Mouse (Mus musculus) kidney, postnatal 0 days (tissue): ENCODE measurements around the gene Mettl22. TPM values are rescaled to one million over a fixed set of nuclear protein-coding genes. Genes with fewer than 3 reads are reported as not detected.

ENCODE experiments used
- ATAC-seq: fragments of 200-750 bp; cut with Nextera tagmentation; replicated peaks from 2 replicates; pipeline ENCODE4 v1.8.0; 2017; ENCODE audit warnings: low read depth, moderate number of reproducible peaks, moderate TSS enrichment, moderate library complexity; ENCODE audit not compliant: low FRiP score
- DNase-seq: peaks from one replicate; pipeline ENCODE4 v3.0.0-alpha.2; 2016; ENCODE audit warnings: low spot score
- H3K27ac ChIP-seq: fragments of 300-500 bp; sonication (generic); 2 replicates; pipeline ENCODE4 v1.5.1; 2014; ENCODE audit warnings: mild to moderate bottlenecking
- H3K27me3 ChIP-seq: fragments of 300-500 bp; sonication (generic); 2 replicates; pipeline ENCODE4 v1.6.1; 2014; ENCODE audit warnings: low read length, mixed read lengths; ENCODE audit not compliant: insufficient read depth
- H3K36me3 ChIP-seq: fragments of 300-500 bp; sonication (generic); 2 replicates; pipeline ENCODE4 v1.6.1; 2014; ENCODE audit warnings: low read length, mixed read lengths; ENCODE audit not compliant: insufficient read depth
- H3K4me1 ChIP-seq: fragments of 300-500 bp; sonication (generic); replicated peaks from 2 replicates; pipeline ENCODE4 v1.6.1; 2014; ENCODE audit warnings: antibody characterized with exemption, low read length, mixed read lengths; ENCODE audit not compliant: insufficient read depth
- H3K4me2 ChIP-seq: fragments of 300-500 bp; sonication (generic); 2 replicates; pipeline ENCODE4 v1.6.1; 2014; ENCODE audit warnings: mild to moderate bottlenecking, low read length, moderate library complexity, mixed read lengths
- H3K4me3 ChIP-seq: fragments of 300-500 bp; sonication (generic); replicated peaks from 2 replicates; pipeline ENCODE4 v1.5.1; 2014; ENCODE audit warnings: low read depth, low read length
- H3K9ac ChIP-seq: fragments of 300-500 bp; sonication (generic); 2 replicates; pipeline ENCODE4 v1.6.1; 2014; ENCODE audit warnings: low read depth, low read length
- H3K9me3 ChIP-seq: fragments of 300-500 bp; sonication (generic); replicated peaks from 2 replicates; pipeline ENCODE4 v1.6.1; 2016; ENCODE audit warnings: low read length, inconsistent platforms, mixed read lengths
- CTCF ChIP-seq: IDR thresholded peaks from 2 replicates; pipeline ENCODE4 v1.5.1; 2016; ENCODE audit warnings: antibody characterized with exemption, low read depth, mild to moderate bottlenecking, moderate library complexity
- WGBS: fragments of 180-500 bp; shearing (Covaris S2); extraction: QIAGEN DNeasy Blood & Tissue Kit; methylation state at CpG from one replicate; pipeline ENCODE4 v1.1.7; 2014; 5-methylcytosine and 5-hydroxymethylcytosine counted together
- polyA plus RNA-seq: library from polyadenylated mRNA; unstranded; fragments of >200 nt; fragmentation: Nextera tagmentation; extraction: Ambion mirVana; gene quantifications from 2 replicates; pipeline ENCODE4 v1.2.1, GENCODE M21; 2015

The Mettl22 gene
- polyA plus RNA-seq, 1 experiment from 2014 or later, result 15.2 TPM

DNA sequence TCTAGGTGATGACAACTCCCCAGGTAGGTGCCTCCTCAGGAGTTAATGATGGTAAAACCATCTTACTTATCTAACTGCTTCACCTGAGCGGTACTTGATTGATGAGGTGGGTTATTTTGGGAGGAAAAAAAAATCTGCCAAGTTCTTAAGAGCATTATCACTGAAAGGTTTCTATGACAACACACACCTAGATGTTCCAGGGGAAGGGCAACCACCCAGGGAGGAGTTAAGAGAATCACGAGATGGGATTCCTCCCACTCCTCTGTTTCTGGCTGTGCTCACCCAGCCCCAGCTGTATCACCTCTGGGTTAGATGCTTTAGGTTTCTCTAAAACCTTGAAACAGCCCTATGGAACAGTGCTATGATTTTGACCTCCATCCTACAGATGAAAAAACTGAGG lies 26.4 kb downstream of the Mettl22 start:
- H3K27ac ChIP-seq, result no peak overlapping the region
- no peaks in the 10 kb centered on the region for H3K9me3 ChIP-seq
- DNase-seq, result no peak
- TF ChIP-seq CTCF, result no peak
- H3K4me1 ChIP-seq, result no peaks in the 10 kb centered on the region
- ATAC-seq, result no peak
- 52% methylated on average over 2 of the region's 2 CpGs for WGBS
- no peak overlapping the region for H3K9ac ChIP-seq
- no peak overlapping the region for H3K4me3 ChIP-seq
- H3K36me3 ChIP-seq, result no peaks in the 10 kb centered on the region
- H3K4me2 ChIP-seq, result no peak overlapping the region
- H3K27me3 ChIP-seq, result no peaks in the 10 kb centered on the region

DNA sequence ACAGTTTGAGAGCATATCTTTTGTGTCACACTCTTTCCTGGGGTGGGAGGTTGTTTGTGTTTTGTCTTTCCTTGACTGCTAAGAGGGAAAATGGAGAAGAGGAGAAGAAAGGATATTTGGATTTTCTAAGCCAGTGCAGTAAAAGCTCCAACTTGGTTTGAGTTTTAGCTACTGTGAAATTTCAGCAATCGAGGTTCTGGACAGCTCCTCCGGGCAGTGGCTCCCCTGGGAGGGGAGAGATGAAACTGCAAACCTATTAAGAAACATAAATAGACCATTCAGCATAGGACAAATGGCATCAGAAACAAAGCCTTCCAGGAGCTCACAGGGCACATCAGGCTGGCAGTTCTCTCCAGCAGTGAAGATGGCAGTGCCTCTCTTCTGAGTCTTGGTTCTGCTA lies 33.7 kb downstream of the Mettl22 start:
- no peaks in the 10 kb centered on the region for H3K27me3 ChIP-seq
- H3K36me3 ChIP-seq, result no peaks in the 10 kb centered on the region
- peak; percentile 37; the same call in 1 of the 2 replicates for TF ChIP-seq CTCF
- no peak overlapping the region for H3K27ac ChIP-seq
- no peaks in the 10 kb centered on the region for H3K9me3 ChIP-seq
- no peaks in the 10 kb centered on the region for H3K4me1 ChIP-seq
- H3K9ac ChIP-seq, result no peak overlapping the region
- H3K4me3 ChIP-seq, result no peak overlapping the region
- DNase-seq (peak; percentile 36), ATAC-seq (no peak)
- H3K4me2 ChIP-seq, result no peak overlapping the region
- 23% methylated on average over 2 of the region's 2 CpGs for WGBS

DNA sequence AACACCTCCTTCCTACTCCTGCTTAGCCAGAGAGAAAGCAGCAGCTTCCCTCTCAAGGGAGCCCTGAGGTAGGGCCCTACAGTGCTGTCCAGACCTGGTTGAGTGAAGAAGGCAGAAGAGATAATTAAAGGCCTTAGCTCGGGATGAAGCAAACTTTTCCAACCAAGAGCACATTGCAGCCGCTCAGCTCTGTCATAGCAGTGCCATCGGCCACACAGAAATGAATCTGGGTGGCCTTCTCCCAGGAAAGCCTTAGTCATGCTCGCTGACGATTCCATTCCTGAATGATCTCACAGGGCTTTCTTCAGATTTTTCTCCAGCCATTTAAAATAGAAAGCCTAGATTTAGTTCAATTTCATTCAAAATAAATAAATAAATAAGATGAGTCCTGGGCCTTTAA lies 39.3 kb downstream of the Mettl22 start:
- no peaks in the 10 kb centered on the region for H3K36me3 ChIP-seq
- H3K4me2 ChIP-seq, result no peak overlapping the region
- H3K4me1 ChIP-seq, result peaks cover 12% of the 10 kb centered on the region
- H3K27me3 ChIP-seq, result no peaks in the 10 kb centered on the region
- ATAC-seq (no peak), DNase-seq (no peak)
- TF ChIP-seq CTCF, result no peak
- no peak overlapping the region for H3K9ac ChIP-seq
- 72% methylated on average over 5 of the region's 5 CpGs for WGBS
- H3K9me3 ChIP-seq, result no peaks in the 10 kb centered on the region
- no peak overlapping the region for H3K4me3 ChIP-seq
- no peak overlapping the region for H3K27ac ChIP-seq

DNA sequence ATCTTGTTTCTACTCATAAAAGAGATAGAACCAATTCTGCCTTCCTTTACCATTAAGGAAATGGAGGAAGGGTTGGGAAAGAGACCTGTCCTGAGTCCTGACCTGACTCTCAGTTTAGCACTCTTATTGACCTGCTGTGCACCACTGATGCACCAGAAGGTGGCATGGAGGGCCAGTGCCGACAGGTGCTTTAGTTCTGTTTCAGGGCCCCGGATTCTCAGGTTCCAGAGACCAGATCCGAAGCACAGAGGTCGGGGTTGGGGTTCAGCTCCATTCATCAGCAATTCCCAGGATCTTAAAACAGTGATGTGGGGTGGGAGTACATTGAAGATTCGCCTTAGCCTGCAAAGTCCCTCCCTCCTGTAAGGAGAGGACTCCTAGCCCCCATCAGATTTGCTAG lies 42.2 kb downstream of the Mettl22 start:
- Histone ChIP-seq H3K4me2 (peak overlapping the region; percentile 76), H3K9ac (no peak overlapping the region), H3K4me3 (peak overlapping the region; percentile 49), H3K27ac (no peak overlapping the region), H3K4me1 (peaks cover 16% of the 10 kb centered on the region), H3K9me3 (no peaks in the 10 kb centered on the region), H3K27me3 (no peaks in the 10 kb centered on the region), H3K36me3 (no peaks in the 10 kb centered on the region)
- no peak for TF ChIP-seq CTCF
- WGBS, result 0% methylated on average over 5 of the region's 5 CpGs
- peak; percentile 57 for ATAC-seq
- DNase-seq, result no peak

- peak; percentile 100 for ATAC-seq
- WGBS, result under 1% methylated on average over 45 of the region's 46 CpGs
Measured at GRCm38 (mm10) chr16:8513236-8513906, 42.8 kb downstream of the Mettl22 start, which contains the start of gene Abat. Gene Abat, plus strand, starts transcription at chr16:8513429.

GRCm38 (mm10) chr16:8514180-8514579 lies 43.6 kb downstream of the Mettl22 start:
- no peak for ATAC-seq
- peaks cover 16% of the 10 kb centered on the region for H3K4me1 ChIP-seq
- TF ChIP-seq CTCF, result no peak
- no peak overlapping the region for H3K9ac ChIP-seq
- peak overlapping the region; percentile 49 for H3K4me3 ChIP-seq
- peak; percentile 34 for DNase-seq
- no peaks in the 10 kb centered on the region for H3K9me3 ChIP-seq
- H3K4me2 ChIP-seq, result peak overlapping the region; percentile 76
- no peaks in the 10 kb centered on the region for H3K27me3 ChIP-seq
- no peaks in the 10 kb centered on the region for H3K36me3 ChIP-seq
- WGBS, result 9% methylated on average over 4 of the region's 4 CpGs
- no peak overlapping the region for H3K27ac ChIP-seq

More at GRCm38 (mm10) chr16:8513236-8513906, 42.8 kb downstream of the Mettl22 start, which contains the start of gene Abat:
- no peaks in the 10 kb centered on the region for H3K27me3 ChIP-seq
- peak within 1 kb of the TSS; percentile 49 for H3K4me3 ChIP-seq
- TF ChIP-seq CTCF, result no peak
- no peaks in the 10 kb centered on the region for H3K36me3 ChIP-seq
- peak; percentile 95 for DNase-seq
- H3K9me3 ChIP-seq, result no peaks in the 10 kb centered on the region
- peak within 1 kb of the TSS; percentile 65 for H3K9ac ChIP-seq
- peaks cover 16% of the 10 kb centered on the region for H3K4me1 ChIP-seq
- peak within 1 kb of the TSS; percentile 69; the same call in 1 of the 2 replicates for H3K27ac ChIP-seq
- H3K4me2 ChIP-seq, result peak within 1 kb of the TSS; percentile 76
